Mouse (Mus musculus) CH12.LX (cell line): ENCODE results near the gene Cdh13. TPM values are rescaled to one million over a fixed set of nuclear protein-coding genes. Genes with fewer than 3 reads are reported as not detected.

ENCODE experiments used
- DNase-seq: peaks from one replicate; pipeline ENCODE4 v3.0.0-alpha.2; 2013; ENCODE audit errors: extremely low read depth
- H3K27ac ChIP-seq: 2 replicates; pipeline ENCODE4 v1.5.1; 2012; ENCODE audit warnings: low read depth, mild to moderate bottlenecking, control low read depth, moderate library complexity; ENCODE audit not compliant: insufficient read depth
- H3K27me3 ChIP-seq: replicated peaks from 2 replicates; pipeline ENCODE3; 2012; ENCODE audit warnings: inconsistent platforms
- H3K36me3 ChIP-seq, 2 experiments: replicated peaks in 1 of 2; 2 replicates each; pipeline versions ENCODE3 to v1.6.1; 2012; ENCODE audit warnings: inconsistent platforms in 1 of 2, low read length in 1 of 2, mild to moderate bottlenecking in 1 of 2, mixed read lengths in 1 of 2, moderate library complexity in 1 of 2; ENCODE audit not compliant: control insufficient read depth in 1 of 2, insufficient read depth in 1 of 2
- H3K4me1 ChIP-seq, 2 experiments: 2 replicates each; pipeline ENCODE4 v1.6.1; 2012; ENCODE audit warnings: inconsistent platforms in 1 of 2, moderate library complexity in 1 of 2; ENCODE audit not compliant: insufficient read depth in 2 of 2, control insufficient read depth in 1 of 2
- H3K4me2 ChIP-seq: 2 replicates; pipeline ENCODE4 v1.6.1; 2012; ENCODE audit warnings: low read depth, mild to moderate bottlenecking, control low read depth; ENCODE audit not compliant: poor library complexity, insufficient read depth, severe bottlenecking
- H3K4me3 ChIP-seq, 3 experiments: fragments of 150-350 bp in 1 of 3; sonication (generic) in 1 of 3; replicated peaks in 1 of 3; 2 replicates each; pipeline versions ENCODE3 to v1.5.1; 2011 to 2012; ENCODE audit warnings: low read depth in 2 of 3, low read length in 2 of 3, mild to moderate bottlenecking in 2 of 3, moderate library complexity in 2 of 3, control low read depth in 1 of 3, improper control_type of control experiment in 1 of 3, inconsistent platforms in 1 of 3, mixed read lengths in 1 of 3; ENCODE audit not compliant: poor library complexity in 1 of 3
- H3K79me2 ChIP-seq: replicated peaks from 2 replicates; pipeline ENCODE4 v1.6.1; 2012; ENCODE audit warnings: mild to moderate bottlenecking, moderate library complexity; ENCODE audit not compliant: control insufficient read depth, poor library complexity, insufficient read depth, severe bottlenecking; ENCODE audit errors: extremely low read depth
- H3K9ac ChIP-seq: 2 replicates; pipeline ENCODE4 v1.6.1; 2012; ENCODE audit warnings: low read depth, mild to moderate bottlenecking, control low read depth, moderate library complexity; ENCODE audit not compliant: insufficient read depth
- H3K9me3 ChIP-seq: replicated peaks from 2 replicates; pipeline ENCODE3; 2012; ENCODE audit warnings: low read length, inconsistent platforms, mixed read lengths
- CHD2 ChIP-seq: IDR thresholded peaks from 2 replicates; pipeline ENCODE4 v1.6.1; 2011; ENCODE audit warnings: low read length, improper control_type of control experiment
- E2F4 ChIP-seq: IDR thresholded peaks from 2 replicates; pipeline ENCODE4 v1.6.1; 2011; ENCODE audit warnings: low read depth, low read length, improper control_type of control experiment; ENCODE audit not compliant: insufficient replicate concordance
- EP300 ChIP-seq: IDR thresholded peaks from 2 replicates; pipeline ENCODE4 v1.6.1; 2011; ENCODE audit warnings: low read length, improper control_type of control experiment
- GABPA ChIP-seq: IDR thresholded peaks from 2 replicates; pipeline ENCODE4 v1.6.1; 2012; ENCODE audit warnings: low read depth, low read length, improper control_type of control experiment, inconsistent platforms; ENCODE audit not compliant: insufficient replicate concordance
- JUN ChIP-seq: IDR thresholded peaks from 2 replicates; pipeline ENCODE4 v1.6.1; 2011; ENCODE audit warnings: low read depth, mild to moderate bottlenecking, low read length, improper control_type of control experiment, moderate library complexity; ENCODE audit not compliant: insufficient read depth
- MAX ChIP-seq: IDR thresholded peaks from 2 replicates; pipeline ENCODE4 v1.6.1; 2011; ENCODE audit warnings: low read length, improper control_type of control experiment
- MXI1 ChIP-seq: IDR thresholded peaks from 2 replicates; pipeline ENCODE4 v1.6.1; 2011; ENCODE audit warnings: mild to moderate bottlenecking, low read depth, low read length, improper control_type of control experiment
- MYC ChIP-seq: IDR thresholded peaks from 2 replicates; pipeline ENCODE4 v1.6.1; 2011; ENCODE audit warnings: low read depth, mild to moderate bottlenecking, improper control_type of control experiment, low read length
- NRF1 ChIP-seq: IDR thresholded peaks from 2 replicates; pipeline ENCODE4 v1.6.1; 2014; ENCODE audit warnings: low read depth, mild to moderate bottlenecking, inconsistent platforms, low read length, improper control_type of control experiment, moderate library complexity
- PAX5 ChIP-seq: IDR thresholded peaks from 2 replicates; pipeline ENCODE4 v1.6.1; 2012; ENCODE audit warnings: low read length, inconsistent platforms, mixed read lengths
- POLR2A ChIP-seq: IDR thresholded peaks from 2 replicates; pipeline ENCODE4 v1.6.1; 2011; ENCODE audit warnings: low read depth, mild to moderate bottlenecking, improper control_type of control experiment, low read length
- RAD21 ChIP-seq: IDR thresholded peaks from 2 replicates; pipeline ENCODE4 v1.6.1; 2011; ENCODE audit warnings: low read depth, mild to moderate bottlenecking, low read length, improper control_type of control experiment, moderate library complexity
- SMC3 ChIP-seq: IDR thresholded peaks from 2 replicates; pipeline ENCODE4 v1.6.1; 2011; ENCODE audit warnings: low read depth, low read length, improper control_type of control experiment
- ZC3H11A ChIP-seq: IDR thresholded peaks from 2 replicates; pipeline ENCODE4 v1.6.1; 2012; ENCODE audit warnings: low read depth, mild to moderate bottlenecking, inconsistent platforms, low read length, improper control_type of control experiment
- ZKSCAN1 ChIP-seq: IDR thresholded peaks from 2 replicates; pipeline ENCODE4 v1.6.1; 2012; ENCODE audit warnings: low read depth, inconsistent platforms, low read length, improper control_type of control experiment, borderline replicate concordance
- ZMIZ1 ChIP-seq: IDR thresholded peaks from 2 replicates; pipeline ENCODE4 v1.6.1; 2012; ENCODE audit warnings: low read depth, mild to moderate bottlenecking, inconsistent platforms, low read length, improper control_type of control experiment
- dilution Hi-C: fragments of 300-500 bp; cut with MboI; formaldehyde crosslinking; loops from 2 replicates; pipeline ENCODE4 v1.14.3; 2020; ENCODE audit warnings: low sequenced_read_pairs; ENCODE audit not compliant: extremely low pct_unique_long_range_greater_than_20kb, extremely low pct_ligation_motif_present
- in situ Hi-C: fragments of 300-500 bp; cut with MboI; formaldehyde crosslinking; loops from 3 replicates; pipeline ENCODE4 v1.14.3; 2019; ENCODE audit warnings: low sequenced_read_pairs, low pct_ligation_motif_present, low pct_unique_long_range_greater_than_20kb, mixed read lengths
- polyA plus RNA-seq: library from polyadenylated mRNA; unstranded; fragments of >175 nt; gene quantifications from 2 replicates; pipeline ENCODE4 v1.2.1, GENCODE M21; 2012; ENCODE audit warnings: low read depth; ENCODE audit not compliant: insufficient read length
- total RNA-seq, 2 experiments: library from RNA; depleted of rRNA; stranded (reverse); fragments of 300-350 nt in 1 of 2; fragments of >200 nt in 1 of 2; gene quantifications; 2 replicates each; pipeline ENCODE4 v1.2.3; 2012 to 2014

Cdh13 gene
- total and polyA plus RNA-seq, 3 experiments = not detected

DNA sequence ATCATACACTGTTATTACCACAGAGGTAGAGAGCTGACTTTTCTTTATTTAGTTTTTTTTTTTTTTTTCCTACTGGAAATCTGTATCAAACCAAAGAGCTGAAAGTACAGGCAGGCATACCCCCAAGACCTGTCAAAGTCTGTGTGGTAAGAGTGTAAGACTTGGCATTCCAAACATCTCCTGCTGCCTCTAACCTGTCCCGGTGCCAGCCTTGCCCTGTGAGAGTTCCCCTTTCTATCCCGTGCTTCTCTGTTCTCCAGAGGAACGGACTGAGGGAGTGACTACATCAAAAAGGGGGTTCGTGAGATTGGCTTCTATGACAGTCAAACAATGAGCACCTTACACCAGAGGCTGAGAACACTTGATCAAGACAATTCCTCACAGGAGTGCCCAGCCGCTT is 458.2 kb downstream of the Cdh13 start:
- Histone ChIP-seq H3K4me1 (no peaks in the 10 kb centered on the region), H3K4me3 (no peak overlapping the region), H3K27ac (no peak overlapping the region), H3K36me3 (no peaks in the 10 kb centered on the region), H3K79me2 (no peaks in the 10 kb centered on the region), H3K27me3 (no peaks in the 10 kb centered on the region), H3K4me2 (no peak overlapping the region), H3K9ac (no peak overlapping the region), H3K9me3 (peaks cover 87% of the 10 kb centered on the region)
- DNase-seq = no peak
- TF ChIP-seq E2F4 = no peak
- TF ChIP-seq ZKSCAN1 = no peak
- no peak for TF ChIP-seq SMC3
- TF ChIP-seq ZMIZ1 = no peak
- TF ChIP-seq GABPA = no peak
- TF ChIP-seq EP300 = no peak
- TF ChIP-seq RAD21 = no peak
- TF ChIP-seq MXI1 = no peak
- TF ChIP-seq MAX = no peak
- TF ChIP-seq POLR2A = no peak
- TF ChIP-seq CHD2 = no peak
- TF ChIP-seq PAX5 = no peak
- TF ChIP-seq NRF1 = no peak
- TF ChIP-seq JUN = no peak
- in situ Hi-C loops = no loop called here
- dilution Hi-C loops = no loop called here

DNA sequence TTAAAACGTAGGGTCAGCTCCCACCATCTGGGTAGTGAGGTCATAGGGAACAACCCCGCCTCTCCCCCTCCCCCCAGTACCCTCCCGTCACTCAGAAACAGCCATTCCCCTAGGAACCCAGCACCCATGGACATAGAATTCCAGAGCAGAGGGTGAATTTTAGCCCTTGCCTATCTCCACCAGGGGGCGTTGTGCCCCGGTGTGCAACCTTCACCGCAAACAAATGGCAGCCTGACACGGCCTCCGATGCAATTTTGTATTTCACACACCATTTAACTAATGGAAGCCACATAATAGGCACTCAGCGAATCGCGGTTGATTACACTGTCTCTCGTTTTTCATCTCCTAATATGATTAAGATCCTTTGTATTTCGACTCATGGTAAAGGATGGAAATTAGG is 461.5 kb downstream of the Cdh13 start:
- TF ChIP-seq MXI1 = no peak
- TF ChIP-seq MYC = no peak
- Histone ChIP-seq H3K4me1 (no peaks in the 10 kb centered on the region), H3K27ac (no peak overlapping the region), H3K4me3 (no peak overlapping the region), H3K9ac (no peak overlapping the region), H3K27me3 (no peaks in the 10 kb centered on the region), H3K79me2 (no peaks in the 10 kb centered on the region), H3K4me2 (no peak overlapping the region), H3K36me3 (no peaks in the 10 kb centered on the region), H3K9me3 (peaks cover 90% of the 10 kb centered on the region)
- in situ Hi-C loops (no loop called here), dilution Hi-C loops (no loop called here)
- DNase-seq = no peak

DNA sequence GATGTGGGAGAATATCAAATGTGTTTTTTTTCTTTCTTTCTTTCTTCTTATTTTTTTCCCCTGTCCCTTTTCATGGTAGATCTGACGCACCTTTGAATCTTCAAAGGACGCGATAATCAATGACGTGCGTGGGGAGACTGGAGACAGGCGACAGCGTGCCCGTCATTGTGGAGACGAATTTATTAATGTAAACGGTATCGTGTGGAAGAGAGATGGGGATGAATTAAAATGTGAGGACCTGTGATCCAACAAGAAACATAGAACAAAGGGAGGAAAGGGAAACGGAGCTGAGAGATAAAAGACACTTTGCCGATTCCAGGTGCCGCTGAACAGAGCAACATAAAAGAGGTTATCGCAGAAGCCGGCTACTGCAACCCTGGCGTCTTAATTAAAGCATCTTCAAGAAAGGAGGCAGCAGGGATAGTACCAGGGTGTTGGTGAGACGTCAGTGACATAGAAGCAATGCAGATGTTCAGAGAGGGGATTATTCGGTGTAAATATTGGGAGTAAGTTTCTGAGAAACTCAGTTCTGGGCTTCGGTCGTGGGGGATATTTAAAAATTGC is 464.6 kb downstream of the Cdh13 start:
- in situ Hi-C loops (no loop called here), dilution Hi-C loops (no loop called here)
- TF ChIP-seq ZC3H11A = no peak
- peaks cover 82% of the 10 kb centered on the region for H3K9me3 ChIP-seq
- H3K36me3 ChIP-seq = no peaks in the 10 kb centered on the region
- H3K4me1 ChIP-seq = no peaks in the 10 kb centered on the region
- H3K4me3 ChIP-seq = no peak overlapping the region
- no peaks in the 10 kb centered on the region for H3K27me3 ChIP-seq
- no peak overlapping the region for H3K4me2 ChIP-seq
- DNase-seq = no peak
- no peak overlapping the region for H3K27ac ChIP-seq
- H3K9ac ChIP-seq = no peak overlapping the region
- no peaks in the 10 kb centered on the region for H3K79me2 ChIP-seq
